Mouse (Mus musculus) heart, postnatal 0 days (tissue): ENCODE results near the gene Lhx4. TPM values are rescaled to one million over a fixed set of nuclear protein-coding genes. Genes with fewer than 3 reads are reported as not detected.

Experiments
- ATAC-seq: fragments of 200-750 bp; cut with Nextera tagmentation; 2 replicates; pipeline ENCODE4 v1.8.0; 2017; ENCODE audit warnings: low read depth, moderate number of reproducible peaks, moderate library complexity; ENCODE audit not compliant: insufficient read depth
- DNase-seq: peaks from one replicate; pipeline ENCODE4 v3.0.0-alpha.2; 2016; ENCODE audit warnings: low spot score
- H3K27ac ChIP-seq: fragments of 300-500 bp; sonication (generic); 2 replicates; pipeline ENCODE4 v1.5.1; 2014; ENCODE audit warnings: low read depth, mild to moderate bottlenecking
- H3K27me3 ChIP-seq: fragments of 300-500 bp; sonication (generic); 2 replicates; pipeline ENCODE4 v1.6.1; 2014; ENCODE audit warnings: low read length, mixed read lengths; ENCODE audit not compliant: control insufficient read depth, insufficient read depth
- H3K36me3 ChIP-seq: fragments of 300-500 bp; sonication (generic); replicated peaks from 2 replicates; pipeline ENCODE4 v1.6.1; 2014; ENCODE audit warnings: low read length, mixed read lengths; ENCODE audit not compliant: control insufficient read depth, insufficient read depth
- H3K4me1 ChIP-seq: fragments of 300-500 bp; sonication (generic); 2 replicates; pipeline ENCODE4 v1.6.1; 2014; ENCODE audit warnings: antibody characterized with exemption; ENCODE audit not compliant: control insufficient read depth, insufficient read depth
- H3K4me2 ChIP-seq: fragments of 300-500 bp; sonication (generic); 2 replicates; pipeline ENCODE4 v1.6.1; 2014; ENCODE audit warnings: low read depth, mild to moderate bottlenecking, low read length, moderate library complexity
- H3K4me3 ChIP-seq: fragments of 300-500 bp; sonication (generic); 2 replicates; pipeline ENCODE4 v1.5.1; 2014; ENCODE audit warnings: low read depth, low read length
- H3K9ac ChIP-seq: fragments of 300-500 bp; sonication (generic); replicated peaks from 2 replicates; pipeline ENCODE4 v1.6.1; 2014; ENCODE audit warnings: low read depth, low read length, mixed read lengths
- H3K9me3 ChIP-seq: fragments of 300-500 bp; sonication (generic); replicated peaks from 2 replicates; pipeline ENCODE4 v1.6.1; 2016; ENCODE audit warnings: low read length; ENCODE audit not compliant: control insufficient read depth
- CTCF ChIP-seq: IDR thresholded peaks from 2 replicates; pipeline ENCODE4 v1.5.1; 2016; ENCODE audit warnings: antibody characterized with exemption, control low read depth, low read depth
- EP300 ChIP-seq: IDR thresholded peaks from 2 replicates; pipeline ENCODE4 v1.6.1; 2016; ENCODE audit warnings: antibody characterized with exemption, low read depth
- WGBS: fragments of 180-500 bp; shearing (Covaris S2); extraction: QIAGEN DNeasy Blood & Tissue Kit; methylation state at CpG from one replicate; pipeline ENCODE4 v1.1.7; 2014; 5-methylcytosine and 5-hydroxymethylcytosine counted together
- polyA plus RNA-seq: library from polyadenylated mRNA; unstranded; fragments of >200 nt; fragmentation: Nextera tagmentation; extraction: Ambion mirVana; gene quantifications from 2 replicates; pipeline ENCODE4 v1.2.1, GENCODE M21; 2015
- total RNA-seq: library from RNA; depleted of rRNA; stranded (reverse); fragments of >200 nt; gene quantifications from 2 replicates; pipeline ENCODE4 v1.2.3, GENCODE M21; 2014; ENCODE audit warnings: low replicate concordance

The Lhx4 gene
- total and polyA plus RNA-seq, 2 experiments from 2014 or later: not detected

- ATAC-seq (no peak), DNase-seq (no peak)
- H3K4me3 ChIP-seq: no peak overlapping the region
- no peaks in the 10 kb centered on the region for H3K9me3 ChIP-seq
- H3K27ac ChIP-seq: no peak overlapping the region
- H3K36me3 ChIP-seq: no peaks in the 10 kb centered on the region
- WGBS: 60% methylated on average over 5 of the region's 5 CpGs
- no peaks in the 10 kb centered on the region for H3K27me3 ChIP-seq
- 0 out of 2 replicates have a peak, but pooled peaks cover 5% of the 10 kb centered on the region for H3K4me1 ChIP-seq
- no peak overlapping the region for H3K9ac ChIP-seq
- TF ChIP-seq CTCF: no peak
- no peak for TF ChIP-seq EP300
- H3K4me2 ChIP-seq: no peak overlapping the region
These were observed 58.0 kb downstream of the Lhx4 start for GRCm38 (mm10) chr1:155693443-155693842.

- Histone ChIP-seq H3K4me3 (no peak overlapping the region), H3K9ac (no peak overlapping the region), H3K36me3 (no peaks in the 10 kb centered on the region), H3K4me1 (0 out of 2 replicates have a peak, but pooled peaks cover 5% of the 10 kb centered on the region), H3K27me3 (no peaks in the 10 kb centered on the region), H3K27ac (no peak overlapping the region), H3K9me3 (no peaks in the 10 kb centered on the region), H3K4me2 (no peak overlapping the region)
- DNase-seq: no peak
- TF ChIP-seq EP300 (no peak), CTCF (no peak)
- WGBS: 75% methylated on average over 11 of the region's 11 CpGs
- no peak for ATAC-seq
These were observed 58.5 kb downstream of the Lhx4 start for GRCm38 (mm10) chr1:155693026-155693425.

GRCm38 (mm10) chr1:155692230-155692629 is 59.3 kb downstream of the Lhx4 start:
- no peak overlapping the region for H3K27ac ChIP-seq
- H3K9me3 ChIP-seq: no peaks in the 10 kb centered on the region
- 0 out of 2 replicates have a peak, but pooled peaks cover 1% of the 10 kb centered on the region for H3K36me3 ChIP-seq
- DNase-seq (no peak), ATAC-seq (no peak)
- 86% methylated on average over 6 of the region's 6 CpGs for WGBS
- no peak overlapping the region for H3K4me3 ChIP-seq
- no peak for TF ChIP-seq EP300
- TF ChIP-seq CTCF: no peak
- H3K27me3 ChIP-seq: no peaks in the 10 kb centered on the region
- 0 out of 2 replicates have a peak, but pooled peaks cover 5% of the 10 kb centered on the region for H3K4me1 ChIP-seq
- H3K4me2 ChIP-seq: no peak overlapping the region
- H3K9ac ChIP-seq: no peak overlapping the region

- Histone ChIP-seq H3K4me2 (no peak overlapping the region), H3K27ac (no peak overlapping the region), H3K4me3 (no peak overlapping the region), H3K36me3 (0 out of 2 replicates have a peak, but pooled peaks cover 4% of the 10 kb centered on the region), H3K4me1 (no peaks in the 10 kb centered on the region), H3K9ac (no peak overlapping the region), H3K9me3 (no peaks in the 10 kb centered on the region), H3K27me3 (no peaks in the 10 kb centered on the region)
- TF ChIP-seq CTCF (no peak), EP300 (no peak)
- 87% methylated on average over 5 of the region's 5 CpGs for WGBS
- DNase-seq (no peak), ATAC-seq (no peak)
These were observed 61.9 kb downstream of the Lhx4 start for GRCm38 (mm10) chr1:155689558-155689957.

- no peaks in the 10 kb centered on the region for H3K27me3 ChIP-seq
- DNase-seq (no peak), ATAC-seq (no peak)
- no peaks in the 10 kb centered on the region for H3K4me1 ChIP-seq
- H3K36me3 ChIP-seq: 0 out of 2 replicates have a peak, but pooled peaks cover 4% of the 10 kb centered on the region
- no peaks in the 10 kb centered on the region for H3K9me3 ChIP-seq
- H3K4me3 ChIP-seq: no peak overlapping the region
- no peak for TF ChIP-seq CTCF
- no peak for TF ChIP-seq EP300
- H3K9ac ChIP-seq: no peak overlapping the region
- H3K4me2 ChIP-seq: no peak overlapping the region
- WGBS: 88% methylated on average over 4 of the region's 4 CpGs
- no peak overlapping the region for H3K27ac ChIP-seq
These were observed 62.3 kb downstream of the Lhx4 start for GRCm38 (mm10) chr1:155689141-155689540.

GRCm38 (mm10) chr1:155686816-155687215 is 64.7 kb downstream of the Lhx4 start:
- Histone ChIP-seq H3K4me1 (no peaks in the 10 kb centered on the region), H3K9ac (no peak overlapping the region), H3K4me3 (no peak overlapping the region), H3K9me3 (no peaks in the 10 kb centered on the region), H3K4me2 (no peak overlapping the region), H3K36me3 (0 out of 2 replicates have a peak, but pooled peaks cover 4% of the 10 kb centered on the region), H3K27me3 (no peaks in the 10 kb centered on the region), H3K27ac (no peak overlapping the region)
- DNase-seq (no peak), ATAC-seq (no peak)
- WGBS: 73% methylated on average over 15 of the region's 15 CpGs
- TF ChIP-seq EP300 (no peak), CTCF (no peak)
